Mouse (Mus musculus) liver, embryonic 12.5 days (tissue): ENCODE measurements around the gene Mnat1. TPM values are rescaled to one million over a fixed set of nuclear protein-coding genes. Genes with fewer than 3 reads are reported as not detected.
A peak's percentile ranks its signal among the peaks of the same experiment; 100 is the strongest.
"Not testable (repeated sequence)": the region's sequence is repeated elsewhere in the genome, so short reads cannot be mapped to it uniquely, and the experiment has no call there.

Source experiments
- ATAC-seq: fragments of 200-750 bp; cut with Nextera tagmentation; 2 replicates; pipeline ENCODE4 v1.8.0; 2017; ENCODE audit warnings: moderate number of reproducible peaks, mild to moderate bottlenecking, moderate library complexity
- H3K27ac ChIP-seq: fragments of 300-500 bp; sonication (generic); 2 replicates; pipeline ENCODE4 v1.5.1; 2016; ENCODE audit warnings: mild to moderate bottlenecking
- H3K27me3 ChIP-seq: fragments of 300-500 bp; sonication (generic); replicated peaks from 2 replicates; pipeline ENCODE4 v1.6.1; 2016; ENCODE audit warnings: mild to moderate bottlenecking, moderate library complexity
- H3K36me3 ChIP-seq: fragments of 300-500 bp; sonication (generic); 2 replicates; pipeline ENCODE4 v1.6.1; 2016; ENCODE audit warnings: mild to moderate bottlenecking, moderate library complexity
- H3K4me1 ChIP-seq: fragments of 300-500 bp; sonication (generic); 2 replicates; pipeline ENCODE4 v1.6.1; 2016
- H3K4me2 ChIP-seq: fragments of 300-500 bp; sonication (generic); 2 replicates; pipeline ENCODE4 v1.6.1; 2016; ENCODE audit warnings: mild to moderate bottlenecking, moderate library complexity
- H3K4me3 ChIP-seq: fragments of 300-500 bp; sonication (generic); 2 replicates; pipeline ENCODE4 v1.5.1; 2016; ENCODE audit warnings: mild to moderate bottlenecking, moderate library complexity
- H3K9ac ChIP-seq: fragments of 300-500 bp; sonication (generic); 2 replicates; pipeline ENCODE4 v1.6.1; 2016; ENCODE audit warnings: mild to moderate bottlenecking, moderate library complexity
- H3K9me3 ChIP-seq: fragments of 300-500 bp; sonication (generic); replicated peaks from 2 replicates; pipeline ENCODE4 v1.6.1; 2016; ENCODE audit warnings: mild to moderate bottlenecking, moderate library complexity
- WGBS: fragments of 180-500 bp; shearing (Covaris S2); methylation state at CpG from one replicate; pipeline ENCODE4 v1.1.7; 2016; ENCODE audit not compliant: insufficient replicate concordance; 5-methylcytosine and 5-hydroxymethylcytosine counted together
- polyA plus RNA-seq: library from polyadenylated mRNA; unstranded; fragments of >200 nt; fragmentation: Nextera tagmentation; extraction: Ambion mirVana; gene quantifications from 2 replicates; pipeline ENCODE4 v1.2.1, GENCODE M21; 2016

Gene Mnat1
- polyA plus RNA-seq, 1 experiment from 2014 or later = 14.1 TPM

- Histone ChIP-seq H3K4me2 (no peak overlapping the region), H3K9me3 (no peaks in the 10 kb centered on the region), H3K4me1 (no peaks in the 10 kb centered on the region), H3K36me3 (no peaks in the 10 kb centered on the region), H3K9ac (no peak overlapping the region), H3K4me3 (no peak overlapping the region), H3K27ac (no peak overlapping the region), H3K27me3 (0 out of 2 replicates have a peak, but pooled peaks cover 4% of the 10 kb centered on the region)
- WGBS = 64% methylated on average over 4 of the region's 4 CpGs
- ATAC-seq = no peak
Measured at GRCm38 (mm10) chr12:73098593-73098992, 24.9 kb upstream of the Mnat1 start.

- no peak overlapping the region for H3K4me3 ChIP-seq
- WGBS = 78% methylated on average over 12 of the region's 12 CpGs
Measured at GRCm38 (mm10) chr12:73103713-73104112, 19.8 kb upstream of the Mnat1 start.

GRCm38 (mm10) chr12:73107821-73108220 is 15.7 kb upstream of the Mnat1 start:
- no peak overlapping the region for H3K27ac ChIP-seq
- no peak for ATAC-seq
- no peak overlapping the region for H3K4me2 ChIP-seq
- peaks cover 23% of the 10 kb centered on the region for H3K4me1 ChIP-seq
- H3K36me3 ChIP-seq = no peaks in the 10 kb centered on the region
- H3K9me3 ChIP-seq = no peaks in the 10 kb centered on the region
- no peak overlapping the region for H3K9ac ChIP-seq
- 55% methylated on average over 2 of the region's 2 CpGs for WGBS
- no peak overlapping the region for H3K4me3 ChIP-seq
- peaks cover 47% of the 10 kb centered on the region for H3K27me3 ChIP-seq

More at GRCm38 (mm10) chr12:73103713-73104112, 19.8 kb upstream of the Mnat1 start:
- H3K27ac ChIP-seq = no peak overlapping the region
- no peaks in the 10 kb centered on the region for H3K9me3 ChIP-seq
- H3K27me3 ChIP-seq = peaks cover 5% of the 10 kb centered on the region
- no peaks in the 10 kb centered on the region for H3K36me3 ChIP-seq
- no peaks in the 10 kb centered on the region for H3K4me1 ChIP-seq
- no peak overlapping the region for H3K9ac ChIP-seq
- ATAC-seq = no peak
- H3K4me2 ChIP-seq = no peak overlapping the region

GRCm38 (mm10) chr12:73110431-73111111 is 12.9 kb upstream of the Mnat1 start:
- Histone ChIP-seq H3K27ac (no peak overlapping the region), H3K4me1 (peaks cover 32% of the 10 kb centered on the region), H3K4me2 (peak overlapping the region; percentile 83), H3K4me3 (0 out of 2 replicates have a peak overlapping the region, but pooled peaks have one; percentile 13), H3K9ac (no peak overlapping the region), H3K9me3 (no peaks in the 10 kb centered on the region), H3K36me3 (no peaks in the 10 kb centered on the region), H3K27me3 (peaks cover 72% of the 10 kb centered on the region)
- 0 out of 2 replicates have a peak, but pooled peaks have one; percentile 38 for ATAC-seq
- WGBS = 18% methylated on average over 23 of the region's 23 CpGs

GRCm38 (mm10) chr12:73111561-73112325 is 11.8 kb upstream of the Mnat1 start:
- peak overlapping the region; percentile 83 for H3K4me2 ChIP-seq
- H3K9ac ChIP-seq = peak overlapping the region; percentile 25
- WGBS = under 1% methylated on average over 43 of the region's 44 CpGs
- H3K36me3 ChIP-seq = no peaks in the 10 kb centered on the region
- no peak overlapping the region for H3K27ac ChIP-seq
- ATAC-seq = 0 out of 2 replicates have a peak, but pooled peaks have one; percentile 17
- H3K4me1 ChIP-seq = peaks cover 32% of the 10 kb centered on the region
- H3K9me3 ChIP-seq = no peaks in the 10 kb centered on the region
- peak overlapping the region; percentile 58 for H3K4me3 ChIP-seq
- peaks cover 77% of the 10 kb centered on the region for H3K27me3 ChIP-seq

GRCm38 (mm10) chr12:73112326-73113087 is 11.0 kb upstream of the Mnat1 start:
- under 1% methylated on average over 62 of the region's 71 CpGs for WGBS
- H3K9ac ChIP-seq = peak overlapping the region; percentile 25
- peaks cover 82% of the 10 kb centered on the region for H3K27me3 ChIP-seq
- peak overlapping the region; percentile 58 for H3K4me3 ChIP-seq
- H3K36me3 ChIP-seq = no peaks in the 10 kb centered on the region
- H3K4me2 ChIP-seq = peak overlapping the region; percentile 83
- H3K9me3 ChIP-seq = no peaks in the 10 kb centered on the region
- no peak overlapping the region for H3K27ac ChIP-seq
- H3K4me1 ChIP-seq = peaks cover 32% of the 10 kb centered on the region
- ATAC-seq = peak; percentile 40; the same call in 1 of the 2 replicates

GRCm38 (mm10) chr12:73113196-73113595 is 10.3 kb upstream of the Mnat1 start, which contains the start of gene Six4:
Gene Six4, minus strand, starts transcription at chr12:73113456.
- H3K4me2 ChIP-seq = peak within 1 kb of the TSS; percentile 83
- H3K36me3 ChIP-seq = no peaks in the 10 kb centered on the region
- peak within 1 kb of the TSS; percentile 25 for H3K9ac ChIP-seq
- peaks cover 83% of the 10 kb centered on the region for H3K27me3 ChIP-seq
- H3K4me1 ChIP-seq = peaks cover 32% of the 10 kb centered on the region
- 4% methylated on average over 20 of the region's 20 CpGs for whole genome bisulfite sequencing
- no peak within 1 kb of the TSS for H3K27ac ChIP-seq
- peak within 1 kb of the TSS; percentile 58 for H3K4me3 ChIP-seq
- peak; percentile 63 for ATAC-seq
- H3K9me3 ChIP-seq = no peaks in the 10 kb centered on the region

- no peak overlapping the region for H3K27ac ChIP-seq
- peak overlapping the region; percentile 3; the same call in 1 of the 2 replicates for H3K4me2 ChIP-seq
- ATAC-seq = no peak
- peaks cover 13% of the 10 kb centered on the region for H3K4me1 ChIP-seq
- H3K4me3 ChIP-seq = no peak overlapping the region
- no peaks in the 10 kb centered on the region for H3K9me3 ChIP-seq
- H3K9ac ChIP-seq = no peak overlapping the region
- WGBS = 63% methylated on average over 4 of the region's 4 CpGs
- H3K36me3 ChIP-seq = no peaks in the 10 kb centered on the region
- H3K27me3 ChIP-seq = no peaks in the 10 kb centered on the region
Measured at GRCm38 (mm10) chr12:73125250-73125649, 1.7 kb downstream of the Mnat1 start.

- Histone ChIP-seq H3K4me2 (no peak overlapping the region), H3K27ac (no peak overlapping the region), H3K4me1 (peaks cover 8% of the 10 kb centered on the region; the same call in 1 of the 2 replicates), H3K9ac (no peak overlapping the region), H3K9me3 (no peaks in the 10 kb centered on the region), H3K4me3 (no peak overlapping the region), H3K36me3 (peaks cover 3% of the 10 kb centered on the region; the same call in 1 of the 2 replicates), H3K27me3 (no peaks in the 10 kb centered on the region)
- no peak for ATAC-seq
- 69% methylated on average over 3 of the region's 3 CpGs for WGBS
Measured at GRCm38 (mm10) chr12:73140732-73141131, 17.2 kb downstream of the Mnat1 start.

- WGBS = 56% methylated on average over 3 of the region's 3 CpGs
- Histone ChIP-seq H3K36me3 (peaks cover 3% of the 10 kb centered on the region; the same call in 1 of the 2 replicates), H3K4me1 (0 out of 2 replicates have a peak, but pooled peaks cover 6% of the 10 kb centered on the region), H3K27me3 (no peaks in the 10 kb centered on the region), H3K27ac (no peak overlapping the region), H3K9me3 (no peaks in the 10 kb centered on the region), H3K4me2 (no peak overlapping the region), H3K4me3 (no peak overlapping the region), H3K9ac (no peak overlapping the region)
- ATAC-seq = no peak
Measured at GRCm38 (mm10) chr12:73147236-73147635, 23.7 kb downstream of the Mnat1 start.

GRCm38 (mm10) chr12:73151038-73151437 is 27.5 kb downstream of the Mnat1 start:
- not testable (repeated sequence) for H3K36me3 ChIP-seq, H3K4me1 ChIP-seq, H3K27me3 ChIP-seq, H3K27ac ChIP-seq, H3K4me3 ChIP-seq, ATAC-seq, H3K4me2 ChIP-seq, H3K9me3 ChIP-seq, H3K9ac ChIP-seq
- WGBS = 64% methylated on average over 5 of the region's 5 CpGs
